Mouse (Mus musculus) T-helper 1 cell (primary cell): Measurements from ENCODE around the gene Ivd.

Experiments
- in situ Hi-C: fragments of 300-600 bp; cut with MboI, MseI; formaldehyde crosslinking; loops from one replicate; pipeline ENCODE4 v1.15.1; 2025; ENCODE audit warnings: high pct_unique_total_duplicates

Gene Ivd

GRCm38 (mm10) chr2:118881956-118882355 lies 20.2 kb downstream of the Ivd start:
- in situ Hi-C loops = loop anchor here (25.0 kb wide), 1 partner anchor 1470 kb away; no protein-coding TSS in a partner anchor

- in situ Hi-C loops = loop anchor here (25.0 kb wide), 1 partner anchor 1471 kb away; no protein-coding TSS in a partner anchor
Measured at GRCm38 (mm10) chr2:118882840-118883679, 21.3 kb downstream of the Ivd start.

GRCm38 (mm10) chr2:118887440-118887839 lies 25.7 kb downstream of the Ivd start:
- in situ Hi-C loops = loop anchor here (25.0 kb wide), 1 partner anchor 1475 kb away; no protein-coding TSS in a partner anchor

GRCm38 (mm10) chr2:118887845-118888548 lies 26.2 kb downstream of the Ivd start:
- in situ Hi-C loops = loop anchor here (25.0 kb wide), 1 partner anchor 1476 kb away; no protein-coding TSS in a partner anchor

- in situ Hi-C loops = loop anchor here (25.0 kb wide), 1 partner anchor 1479 kb away; no protein-coding TSS in a partner anchor
Measured at GRCm38 (mm10) chr2:118891173-118891572, 29.4 kb downstream of the Ivd start.

- in situ Hi-C loops = loop anchor here (5.0 to 25.0 kb wide), 3 partner anchors 81 to 1484 kb away; no protein-coding TSS in a partner anchor
Measured at GRCm38 (mm10) chr2:118895990-118896913, 34.5 kb downstream of the Ivd start.

- in situ Hi-C loops = loop anchor here (5.0 to 25.0 kb wide), 3 partner anchors 80 to 1485 kb away; no protein-coding TSS in a partner anchor
Measured at GRCm38 (mm10) chr2:118896914-118897291, 35.1 kb downstream of the Ivd start.

GRCm38 (mm10) chr2:118897392-118897791 lies 35.6 kb downstream of the Ivd start:
- in situ Hi-C loops = loop anchor here (5.0 to 25.0 kb wide), 3 partner anchors 80 to 1485 kb away; no protein-coding TSS in a partner anchor

GRCm38 (mm10) chr2:118897808-118898207 lies 36.1 kb downstream of the Ivd start:
- in situ Hi-C loops = loop anchor here (5.0 to 25.0 kb wide), 3 partner anchors 79 to 1486 kb away; no protein-coding TSS in a partner anchor

GRCm38 (mm10) chr2:118898771-118899170 lies 37.0 kb downstream of the Ivd start:
- in situ Hi-C loops = loop anchor here (5.0 to 25.0 kb wide), 3 partner anchors 79 to 1486 kb away; no protein-coding TSS in a partner anchor

GRCm38 (mm10) chr2:118899306-118899705 lies 37.6 kb downstream of the Ivd start:
- in situ Hi-C loops = loop anchor here (5.0 to 25.0 kb wide), 3 partner anchors 78 to 1487 kb away; no protein-coding TSS in a partner anchor

- in situ Hi-C loops = loop anchor here (5.0 to 25.0 kb wide), 3 partner anchors 77 to 1488 kb away; no protein-coding TSS in a partner anchor
Measured at GRCm38 (mm10) chr2:118899981-118900825, 38.4 kb downstream of the Ivd start, which contains the start of gene Bahd1. TSS of gene Bahd1 (plus strand) at chr2:118900377.

GRCm38 (mm10) chr2:118900826-118901140 lies 39.0 kb downstream of the Ivd start:
- in situ Hi-C loops = no loop called here

GRCm38 (mm10) chr2:118901175-118902031 lies 39.6 kb downstream of the Ivd start:
- in situ Hi-C loops = no loop called here

GRCm38 (mm10) chr2:118902051-118903025 lies 40.6 kb downstream of the Ivd start:
- in situ Hi-C loops = no loop called here

- in situ Hi-C loops = no loop called here
Measured at GRCm38 (mm10) chr2:118903333-118903741, 41.6 kb downstream of the Ivd start.

- in situ Hi-C loops = no loop called here
Measured at GRCm38 (mm10) chr2:118905433-118906117, 43.8 kb downstream of the Ivd start.
